Mouse (Mus musculus) bone marrow, adult 2 months (tissue): ENCODE data around the gene Armc2.

ENCODE experiments used
- CTCF ChIP-seq: fragments of 200-500 bp; IDR thresholded peaks from 2 replicates; pipeline ENCODE4 v1.5.1; 2011; ENCODE audit warnings: low read length, control low read depth; ENCODE audit not compliant: control insufficient read depth, insufficient read depth
- POLR2A ChIP-seq: fragments of 200-500 bp; IDR thresholded peaks from 2 replicates; pipeline ENCODE4 v1.6.1; 2011; ENCODE audit warnings: low read depth, mild to moderate bottlenecking, control low read depth, low read length, borderline replicate concordance; ENCODE audit not compliant: control insufficient read depth

DNA sequence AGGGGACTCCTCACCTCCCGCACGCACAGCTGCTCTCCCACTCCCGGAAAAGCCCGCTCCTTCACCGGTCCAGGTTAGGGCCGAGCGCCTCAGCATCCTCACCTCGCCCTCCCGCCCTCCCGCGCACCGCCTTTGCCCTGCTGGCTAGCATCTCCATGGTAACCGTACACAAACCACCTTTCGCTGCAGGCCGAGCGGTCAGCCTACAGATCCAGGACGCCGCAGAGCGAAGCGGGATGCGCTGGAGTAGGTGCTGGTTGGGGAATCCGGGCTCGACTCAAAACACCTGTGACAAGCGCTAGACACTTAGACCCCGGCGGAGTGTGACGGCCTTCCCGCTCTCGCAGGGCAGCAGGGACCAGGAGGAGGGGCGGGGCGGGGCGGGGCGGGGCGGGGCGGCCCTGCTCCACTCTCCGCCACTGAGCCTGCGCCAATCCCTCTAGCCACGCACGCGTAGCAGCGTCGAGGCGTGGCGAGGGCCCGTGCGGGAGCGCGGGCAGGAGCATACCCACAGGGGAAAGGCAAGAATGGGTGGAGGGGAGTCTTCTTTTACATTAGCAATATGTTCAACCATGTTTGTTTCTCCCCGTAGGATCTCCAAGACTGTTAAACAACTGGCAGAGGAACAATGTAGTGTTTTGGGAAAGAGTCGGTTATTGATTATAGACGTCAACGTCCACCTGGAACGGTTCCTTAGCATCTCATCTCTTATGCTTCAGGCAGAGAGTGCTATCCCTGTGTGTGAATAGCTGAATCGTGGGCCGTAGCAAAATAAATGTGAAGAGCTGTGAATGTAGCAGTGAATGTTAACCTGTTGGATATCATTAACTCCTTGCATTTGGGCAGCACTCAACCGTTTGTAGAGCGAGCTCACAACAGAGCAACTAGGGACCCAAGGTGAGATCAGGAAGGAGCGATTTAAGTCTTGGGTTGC is at the start of gene Armc2:
- TF ChIP-seq CTCF (no peak), POLR2A (no peak)
